Mouse (Mus musculus) cortical plate, adult 2 months (tissue): Measurements from ENCODE around the gene Slfn8. TPM values are rescaled to one million over a fixed set of nuclear protein-coding genes. Genes with fewer than 3 reads are reported as not detected.

Experiments used
- H3K27ac ChIP-seq: fragments of 200-500 bp; 2 replicates; pipeline ENCODE4 v1.5.1; 2012; ENCODE audit warnings: low read length, control low read depth, inconsistent platforms; ENCODE audit not compliant: insufficient read depth
- H3K4me1 ChIP-seq: fragments of 200-500 bp; 2 replicates; pipeline ENCODE4 v1.6.1; 2011; ENCODE audit warnings: low read length; ENCODE audit not compliant: control insufficient read depth, insufficient read depth
- H3K4me3 ChIP-seq: fragments of 200-500 bp; 2 replicates; pipeline ENCODE4 v1.5.1; 2011; ENCODE audit warnings: mild to moderate bottlenecking, low read length, control low read depth; ENCODE audit not compliant: insufficient read depth
- CTCF ChIP-seq: fragments of 200-500 bp; IDR thresholded peaks from 2 replicates; pipeline ENCODE4 v1.5.1; 2011; ENCODE audit warnings: mild to moderate bottlenecking, control low read depth, low read length; ENCODE audit not compliant: insufficient read depth; ENCODE audit errors: extremely low read depth
- POLR2A ChIP-seq: fragments of 200-500 bp; IDR thresholded peaks from 2 replicates; pipeline ENCODE4 v1.6.1; 2011; ENCODE audit warnings: mild to moderate bottlenecking, low read length, control low read depth; ENCODE audit not compliant: insufficient read depth; ENCODE audit errors: extremely low read depth
- polyA plus RNA-seq: library from polyadenylated mRNA; depleted of rRNA; stranded (reverse); fragments of >200 nt; gene quantifications from 2 replicates; pipeline ENCODE4 v1.2.3, GENCODE M21; 2012; rRNA removed

Slfn8 gene
- 0.93 and 0.96 TPM in 2 replicates for polyA plus RNA-seq

DNA sequence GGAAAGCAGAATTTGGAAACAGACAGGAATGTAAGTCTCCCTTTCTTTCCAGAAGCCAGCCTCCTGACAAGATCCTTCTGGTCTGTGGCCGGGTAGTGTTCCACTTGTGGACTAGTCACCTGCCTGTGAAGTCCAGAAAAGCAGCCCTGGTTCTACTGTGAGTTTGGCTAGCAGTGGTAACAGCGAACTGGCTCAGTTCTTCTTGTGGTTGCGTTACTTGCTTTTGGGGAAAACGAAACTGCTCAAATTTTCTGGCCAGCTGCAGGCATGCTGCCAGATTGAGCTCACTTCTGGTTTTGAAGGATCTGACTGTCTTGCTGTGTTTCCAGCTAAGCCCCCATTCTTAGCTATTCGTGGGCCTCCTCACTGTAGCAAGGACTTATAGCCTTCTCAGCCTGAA lies at the start of gene Slfn8:
Slfn8 (minus strand) TSS at position 190 of the 400 bp plus-strand sequence.
- no peaks in the 10 kb centered on the region for H3K4me1 ChIP-seq
- H3K4me3 ChIP-seq, result no peak within 1 kb of the TSS
- TF ChIP-seq CTCF (no peak), POLR2A (no peak)
- no peak within 1 kb of the TSS for H3K27ac ChIP-seq

DNA sequence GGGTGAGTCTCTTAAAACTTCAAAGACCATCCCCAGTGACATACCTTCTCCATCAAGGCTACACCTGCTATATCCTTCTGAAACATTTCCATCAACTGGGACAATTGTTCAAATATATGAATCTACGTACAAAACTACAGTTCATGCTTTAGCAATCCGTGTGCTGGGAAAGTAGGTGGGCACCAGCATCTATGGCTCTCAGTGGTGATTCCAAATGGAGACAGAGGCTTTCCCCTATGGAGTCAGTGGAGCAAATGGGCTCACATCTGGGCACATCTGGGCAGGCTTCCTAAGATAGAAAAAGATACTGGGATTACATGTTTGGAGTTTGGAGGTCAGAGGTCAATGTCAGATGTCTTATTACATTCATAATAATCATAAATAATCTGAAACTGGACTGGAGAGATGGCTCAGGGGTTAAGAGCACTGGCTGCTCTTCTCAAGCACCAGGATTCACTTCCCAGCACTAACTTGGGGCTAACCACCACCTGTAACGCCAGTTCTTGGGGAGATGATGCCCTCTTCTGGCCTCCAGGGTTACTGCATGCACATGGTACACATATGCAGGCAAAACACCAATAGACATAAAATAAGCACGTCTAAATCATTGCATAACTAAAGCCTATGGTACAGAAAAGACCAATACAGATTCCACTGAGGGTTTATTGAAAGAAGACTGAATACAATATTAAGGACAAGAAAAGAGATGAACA lies 47.5 kb upstream of the Slfn8 start:
- no peak overlapping the region for H3K4me3 ChIP-seq
- peak; percentile 11; the same call in 1 of the 2 replicates for TF ChIP-seq CTCF
- TF ChIP-seq POLR2A, result no peak
- H3K27ac ChIP-seq, result no peak overlapping the region
- peaks cover 2% of the 10 kb centered on the region for H3K4me1 ChIP-seq

- H3K4me1 ChIP-seq, result peaks cover 2% of the 10 kb centered on the region
- TF ChIP-seq POLR2A (0 out of 2 replicates have a peak, but pooled peaks have one; percentile 16), CTCF (no peak)
- H3K27ac ChIP-seq, result no peak overlapping the region
- H3K4me3 ChIP-seq, result no peak overlapping the region
Observed at GRCm38 (mm10) chr11:83066640-83067531, 46.3 kb upstream of the Slfn8 start.

DNA sequence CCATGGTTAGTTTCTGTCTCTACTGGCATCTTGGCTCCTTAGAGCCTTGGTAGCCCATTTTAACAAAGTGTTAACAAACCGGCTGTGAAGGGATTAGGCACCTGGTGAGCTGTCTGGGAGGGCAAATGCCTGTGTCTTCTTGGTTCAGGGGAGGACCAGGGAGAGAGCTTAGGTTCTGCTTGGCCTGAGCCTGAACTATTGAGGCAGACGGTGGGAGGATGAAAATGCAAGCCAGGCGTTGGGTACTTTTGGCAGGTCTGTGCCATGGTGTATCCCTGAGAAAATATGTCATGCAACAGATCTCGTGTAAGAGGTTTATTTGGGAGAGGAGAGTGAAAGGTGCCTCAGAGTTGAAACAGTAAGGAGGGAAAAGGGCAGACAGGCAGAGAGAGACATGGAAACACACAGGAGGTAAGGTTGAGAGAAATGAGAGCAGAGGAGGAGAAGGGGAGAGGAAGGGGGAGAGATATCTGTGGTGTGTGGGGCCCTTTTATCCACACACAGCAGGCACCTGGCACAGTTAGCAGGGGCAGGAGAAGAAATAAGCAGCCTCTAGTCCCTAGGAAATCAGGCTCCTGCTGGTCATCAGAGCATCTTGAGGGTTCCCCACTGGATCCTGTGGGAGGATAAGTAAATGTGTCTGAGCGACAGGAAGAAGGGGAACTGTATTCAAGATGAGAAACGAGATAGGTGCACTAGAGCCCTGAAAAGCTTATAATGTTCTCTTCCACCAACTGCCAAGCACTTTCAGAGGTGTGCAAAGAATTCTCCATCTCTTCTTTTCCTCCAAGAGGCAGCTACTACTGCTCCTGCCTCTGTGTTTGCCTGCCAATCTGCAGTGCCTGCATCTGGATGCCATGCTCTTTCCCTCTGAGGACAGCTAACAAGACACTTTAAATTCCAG lies 45.1 kb upstream of the Slfn8 start:
- TF ChIP-seq CTCF (no peak), POLR2A (no peak)
- H3K4me3 ChIP-seq, result no peak overlapping the region
- peaks cover 4% of the 10 kb centered on the region for H3K4me1 ChIP-seq
- H3K27ac ChIP-seq, result no peak overlapping the region

DNA sequence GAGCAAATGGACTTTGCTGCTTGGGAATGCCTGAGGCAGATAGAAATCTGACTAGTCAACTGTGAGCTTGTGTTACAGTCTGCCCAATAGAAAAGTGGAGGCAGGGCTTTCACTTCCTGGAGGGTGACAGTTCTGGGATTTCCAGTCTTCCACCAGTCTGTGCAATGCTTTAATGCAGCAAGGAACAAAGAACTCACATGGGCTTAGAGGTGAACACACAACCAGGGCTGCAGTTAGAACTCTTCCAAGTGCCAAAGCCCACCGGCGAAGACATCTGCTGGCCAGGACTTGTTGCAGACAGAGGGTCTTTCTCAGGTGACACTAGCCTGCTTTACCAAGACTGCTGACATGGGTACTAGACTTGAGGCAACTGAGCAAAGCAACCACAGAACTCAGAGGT lies 44.3 kb upstream of the Slfn8 start, which contains the start of gene Slfn2:
Slfn2 (plus strand) TSS at position 167 of the 400 bp plus-strand sequence.
- H3K27ac ChIP-seq, result no peak within 1 kb of the TSS
- TF ChIP-seq POLR2A (no peak), CTCF (no peak)
- H3K4me3 ChIP-seq, result no peak within 1 kb of the TSS
- H3K4me1 ChIP-seq, result peaks cover 7% of the 10 kb centered on the region

GRCm38 (mm10) chr11:83063941-83064349 lies 43.3 kb upstream of the Slfn8 start:
- TF ChIP-seq POLR2A (no peak), CTCF (no peak)
- no peak overlapping the region for H3K4me3 ChIP-seq
- peaks cover 7% of the 10 kb centered on the region for H3K4me1 ChIP-seq
- H3K27ac ChIP-seq, result no peak overlapping the region

GRCm38 (mm10) chr11:83063126-83063525 lies 42.5 kb upstream of the Slfn8 start:
- no peak for TF ChIP-seq CTCF
- TF ChIP-seq POLR2A, result no peak
- Histone ChIP-seq H3K4me1 (peaks cover 7% of the 10 kb centered on the region), H3K4me3 (no peak overlapping the region)

GRCm38 (mm10) chr11:83061806-83062205 lies 41.2 kb upstream of the Slfn8 start:
- no peak overlapping the region for H3K4me3 ChIP-seq
- peaks cover 7% of the 10 kb centered on the region for H3K4me1 ChIP-seq
- no peak overlapping the region for H3K27ac ChIP-seq
- TF ChIP-seq CTCF (no peak), POLR2A (no peak)

More at GRCm38 (mm10) chr11:83063126-83063525, 42.5 kb upstream of the Slfn8 start:
- H3K27ac ChIP-seq, result no peak overlapping the region
